Mouse (Mus musculus) kidney, adult 8-10 months (tissue): ENCODE measurements at regions not wholly inside any gene's neighbourhood (a gene's known extent, or its start where the extent isn't known, plus 50 kb on each side); places are given as distances from the start of the nearest gene placed in this dataset.

Experiments
- DNase-seq, 2 experiments: peaks; one replicate each; pipeline ENCODE4 v3.0.0; 2022

DNA sequence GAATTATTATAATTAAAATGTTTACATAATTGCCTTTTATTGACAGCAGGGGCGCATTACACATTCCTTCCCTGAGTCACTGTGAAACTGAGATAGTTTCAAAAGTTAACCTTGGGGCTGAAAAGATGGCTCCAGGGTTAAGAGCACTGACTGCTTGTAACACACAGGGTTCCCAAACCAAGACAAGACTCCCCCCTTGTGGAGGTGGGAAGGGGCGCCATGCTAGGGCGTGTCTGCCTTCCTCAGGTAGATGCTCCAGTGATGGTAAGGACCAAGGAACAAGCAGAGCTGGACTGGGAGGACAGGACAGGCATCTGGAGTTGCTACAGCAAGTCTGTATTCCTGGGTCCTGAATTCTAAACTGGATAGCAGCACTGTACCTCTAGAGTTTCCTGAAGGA is 351.9 kb downstream of the Tbc1d22a start:
- no peak for DNase-seq

DNA sequence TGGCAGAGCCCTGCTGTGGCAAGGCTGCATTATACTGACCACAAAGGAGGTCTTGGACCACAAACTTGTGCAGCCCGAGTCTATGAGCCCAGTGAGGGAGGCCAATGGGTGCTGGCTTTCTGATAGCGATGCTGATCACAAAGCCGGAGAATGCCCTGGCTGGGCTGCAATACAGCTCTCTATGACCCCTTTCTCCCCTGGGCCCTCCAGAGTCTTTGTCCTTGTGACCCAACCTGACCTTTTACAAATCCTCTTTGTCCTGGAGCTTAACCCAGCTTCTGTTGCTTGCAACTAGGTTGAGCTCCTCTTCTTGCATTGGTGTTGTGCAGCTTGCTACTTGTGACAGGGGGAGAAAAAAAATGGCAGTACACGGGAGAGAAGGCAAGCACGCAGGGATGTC is 360.1 kb downstream of the Tbc1d22a start:
- DNase-seq, result no peak

DNA sequence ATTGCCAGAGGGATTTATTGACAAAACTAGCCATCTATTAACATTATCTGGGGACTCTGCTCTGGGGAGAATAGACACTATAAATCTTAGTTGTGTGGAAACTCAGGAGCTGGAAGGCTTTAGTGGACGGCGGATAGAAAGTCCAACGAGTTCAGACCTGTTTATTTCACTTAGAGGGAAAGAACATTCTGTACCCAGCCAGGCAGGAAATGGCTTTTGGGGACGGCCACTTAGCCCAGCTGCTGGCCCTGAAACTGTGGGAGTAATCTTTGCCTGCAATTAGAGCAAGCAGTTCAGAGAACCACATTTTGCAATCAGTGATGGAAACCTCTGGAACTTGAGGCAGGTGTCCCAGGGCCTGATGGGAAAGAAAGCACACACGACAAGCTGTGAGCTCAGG is 362.4 kb downstream of the Tbc1d22a start:
- DNase-seq, result peak; percentile 10 to 20

DNA sequence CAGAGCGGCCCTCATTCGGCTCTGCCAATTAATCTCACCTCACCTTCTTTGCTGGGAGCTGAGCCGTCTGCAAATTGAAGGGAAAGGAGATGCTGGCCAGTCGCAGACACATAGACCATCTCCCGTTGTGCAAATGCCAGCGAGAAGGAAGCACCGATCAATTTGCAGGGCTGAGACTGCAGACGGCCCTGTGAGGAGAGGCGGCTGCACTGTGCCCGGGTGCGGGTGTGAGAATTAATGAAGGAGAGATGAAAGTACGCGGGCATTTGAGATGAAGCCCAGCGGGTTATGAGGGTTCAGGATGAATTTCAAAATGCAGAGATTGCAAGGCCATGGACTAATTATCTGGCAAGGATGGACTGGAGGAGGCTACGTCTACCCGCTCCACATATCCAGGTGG is 364.4 kb downstream of the Tbc1d22a start:
- DNase-seq, result no peak

DNA sequence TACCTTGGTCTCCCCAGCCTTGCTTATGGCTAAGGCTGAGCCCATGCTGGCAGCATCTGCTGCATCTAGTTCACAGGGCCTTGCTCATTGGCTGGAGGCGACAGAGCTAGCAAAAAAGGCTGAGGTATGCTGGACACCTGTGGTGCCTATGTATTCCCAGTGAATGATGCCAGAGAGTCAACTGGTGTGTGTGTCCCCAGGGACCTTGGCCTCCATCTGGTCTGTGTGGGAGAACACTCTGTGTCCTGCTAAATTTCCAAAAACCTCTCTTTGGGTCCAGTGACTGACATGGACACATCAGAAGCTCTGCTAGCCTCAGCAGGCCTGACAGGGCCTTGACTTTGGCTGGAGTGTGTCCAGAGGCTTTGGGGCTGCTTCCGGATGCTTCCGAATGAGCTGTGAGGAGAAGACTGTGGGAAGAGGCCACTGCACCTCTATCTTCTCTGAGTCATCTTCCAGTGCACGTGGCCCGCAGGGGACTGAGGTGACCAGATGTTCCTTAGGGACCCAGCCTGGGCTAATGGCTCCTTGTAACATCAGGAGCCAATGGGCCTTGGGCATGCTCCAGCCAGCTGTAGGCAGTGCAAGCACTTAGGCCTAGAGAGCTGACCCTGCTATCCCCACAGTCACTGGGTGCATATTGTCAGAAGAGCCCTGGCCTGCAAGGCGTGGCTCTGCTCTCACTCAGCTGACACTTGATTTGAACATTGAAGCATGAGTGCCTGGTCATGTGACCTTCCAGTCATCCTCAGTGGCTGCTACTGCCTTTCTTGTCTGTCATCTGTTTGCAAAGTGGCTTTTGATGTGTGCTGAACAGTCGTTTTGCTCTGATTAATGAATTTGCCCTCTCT is 368.2 kb downstream of the Tbc1d22a start:
- DNase-seq, result no peak

DNA sequence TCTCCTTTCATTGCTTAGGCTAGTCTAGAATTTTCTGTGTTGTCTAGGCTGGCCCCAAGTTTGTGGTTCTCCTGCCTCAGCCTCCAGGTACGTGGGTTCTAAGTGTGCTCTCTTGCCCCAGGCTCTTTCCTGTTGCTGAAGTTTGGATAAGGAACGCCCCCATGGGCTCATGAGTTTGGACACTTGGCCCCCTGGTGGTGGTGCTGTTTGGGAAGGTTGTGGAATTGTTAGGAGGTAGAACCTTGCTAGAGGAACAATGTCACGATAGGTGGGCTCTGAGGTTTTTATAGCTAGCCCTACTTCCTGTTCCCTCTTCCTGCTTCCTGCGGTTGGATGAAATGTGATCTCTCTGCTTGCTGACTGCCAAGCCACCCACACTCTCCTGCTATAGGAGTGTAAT is 371.5 kb downstream of the Tbc1d22a start:
- no peak for DNase-seq

DNA sequence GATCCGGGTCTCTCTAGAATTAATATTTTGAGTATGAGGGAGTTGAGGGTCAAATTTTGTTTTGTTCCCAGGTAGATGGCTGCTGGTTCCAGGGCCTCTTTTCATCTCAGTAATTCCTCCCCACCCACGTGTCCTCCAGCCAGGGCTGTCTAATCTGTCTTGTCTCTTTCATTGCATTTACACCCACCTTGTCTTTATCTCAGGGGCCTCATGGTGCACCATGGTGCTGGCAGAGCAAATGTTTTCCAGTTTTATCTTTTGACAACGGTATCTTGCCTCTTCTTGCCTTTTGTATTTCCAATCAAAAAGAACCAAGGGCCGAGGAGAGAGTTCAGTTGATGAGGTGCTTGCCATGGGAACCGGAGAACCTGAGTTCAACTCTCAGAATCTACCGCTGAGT is 372.9 kb downstream of the Tbc1d22a start:
- DNase-seq, result no peak

DNA sequence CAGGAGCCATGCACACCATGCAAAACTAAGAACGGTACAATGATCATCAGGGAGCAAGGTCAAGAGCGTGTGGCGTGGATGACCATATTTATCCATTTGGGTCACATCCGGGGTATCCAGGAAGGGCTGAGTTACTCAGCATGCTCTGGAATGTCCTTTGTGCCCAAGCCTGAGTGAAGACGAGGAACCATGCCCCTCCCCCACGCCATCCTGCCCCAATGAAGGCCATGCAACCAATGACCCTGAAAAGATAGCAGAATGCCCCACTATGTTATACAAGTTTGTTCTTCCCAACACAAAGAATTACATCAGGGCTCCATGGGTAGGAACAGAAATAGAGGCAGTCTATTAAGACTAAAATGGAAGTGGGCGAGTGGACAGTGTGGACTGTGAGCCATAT is 375.8 kb downstream of the Tbc1d22a start:
- DNase-seq, result no peak

DNA sequence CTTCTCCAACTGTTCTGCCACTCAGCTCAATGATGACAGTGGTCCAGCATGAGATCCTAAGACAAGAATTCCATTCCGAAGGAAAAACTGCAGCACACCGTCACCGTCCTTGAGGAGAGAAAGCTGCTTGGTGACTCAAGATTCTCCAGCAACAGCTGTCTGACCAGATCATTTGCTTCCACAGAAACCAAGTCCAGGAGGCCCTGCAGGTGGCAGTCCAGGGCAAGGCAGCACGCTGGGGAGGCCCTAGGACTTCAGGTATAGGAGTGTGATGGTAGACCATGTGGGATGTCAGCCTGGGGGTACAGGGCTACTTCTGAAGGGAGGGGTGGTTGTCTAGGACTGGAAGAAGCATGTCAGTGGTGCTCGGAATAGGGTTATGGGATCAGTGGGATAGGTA is 376.6 kb downstream of the Tbc1d22a start:
- no peak for DNase-seq

DNA sequence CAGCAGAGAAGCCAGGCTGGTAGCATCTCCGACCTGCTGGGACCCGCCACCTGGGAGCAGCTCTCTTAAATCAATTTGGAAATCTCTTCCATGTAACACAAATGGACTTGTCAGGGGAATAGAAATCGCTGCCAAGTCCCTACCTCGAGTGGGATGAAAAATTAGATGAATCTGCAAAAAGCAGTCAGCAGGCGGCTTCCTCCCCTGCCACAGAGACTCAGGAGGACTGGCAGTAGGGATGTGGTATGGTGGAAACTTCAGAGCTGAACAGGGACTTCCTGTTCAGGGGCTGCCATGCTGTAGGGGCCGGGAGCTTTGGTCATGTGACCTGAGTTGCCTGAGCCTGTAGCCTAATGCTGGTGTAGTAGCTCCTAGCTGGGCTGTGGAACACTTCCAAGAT is 379.1 kb downstream of the Tbc1d22a start:
- no peak for DNase-seq

DNA sequence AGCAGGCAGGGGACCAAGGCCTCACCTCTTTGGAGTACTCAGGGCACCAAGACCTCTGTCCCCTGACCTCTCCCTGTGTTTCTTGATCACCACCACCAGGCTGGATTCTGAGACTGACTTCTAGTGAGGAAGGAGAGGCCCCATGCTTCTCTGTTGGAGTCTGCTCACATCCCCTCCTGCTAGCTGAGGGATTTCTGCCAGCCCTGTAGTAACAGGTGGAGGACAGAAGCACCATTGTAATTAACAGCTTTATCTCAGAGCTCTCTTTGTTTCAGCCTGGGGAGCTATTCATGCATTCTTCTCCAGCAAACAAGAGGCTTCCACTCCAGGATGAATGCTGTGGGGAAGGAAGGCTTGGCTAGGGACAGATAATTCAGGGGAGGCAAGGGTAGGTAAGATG is 392.2 kb downstream of the Tbc1d22a start:
- no peak for DNase-seq

DNA sequence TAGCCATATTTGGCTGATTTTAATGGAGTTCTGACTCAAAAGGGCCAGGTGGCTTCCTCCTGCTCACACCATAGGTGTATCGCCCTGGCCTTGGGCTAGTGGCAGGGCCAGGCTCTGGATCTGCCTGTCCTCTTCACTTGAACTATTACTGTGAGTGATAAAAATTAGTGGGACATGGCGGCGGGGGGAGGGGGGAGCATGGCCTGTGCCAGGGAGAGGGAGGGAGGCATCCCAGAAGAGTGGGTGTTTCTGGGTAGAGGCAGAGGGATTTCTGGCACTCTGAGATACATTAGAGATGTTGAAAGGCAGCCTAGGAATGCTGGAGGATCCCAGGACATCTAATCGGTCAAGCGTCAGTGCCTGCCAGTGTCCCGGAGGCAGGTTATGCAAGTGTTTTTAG is 395.4 kb downstream of the Tbc1d22a start:
- no peak for DNase-seq

DNA sequence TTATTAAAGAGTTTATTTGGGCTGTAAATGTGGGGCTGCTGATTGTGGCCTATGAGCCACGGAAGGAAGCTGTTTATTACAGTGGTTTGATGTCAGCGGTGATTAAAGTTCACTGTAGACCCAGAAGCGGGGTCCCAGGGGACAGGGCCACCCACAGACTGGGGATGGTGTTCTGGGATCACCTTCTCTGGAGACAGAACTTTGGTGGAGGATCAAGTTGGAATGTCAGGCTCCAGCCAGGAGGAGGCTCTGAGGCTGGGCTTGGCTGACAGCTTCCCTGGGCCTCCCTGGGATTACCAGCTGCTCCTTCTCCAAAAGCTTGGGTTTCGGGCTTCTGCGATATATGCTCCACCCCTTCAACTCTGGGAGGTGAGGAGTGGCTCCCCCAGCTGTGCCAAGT is 417.1 kb downstream of the Tbc1d22a start:
- DNase-seq, result peak in 1 of 2 experiments; percentile 1

DNA sequence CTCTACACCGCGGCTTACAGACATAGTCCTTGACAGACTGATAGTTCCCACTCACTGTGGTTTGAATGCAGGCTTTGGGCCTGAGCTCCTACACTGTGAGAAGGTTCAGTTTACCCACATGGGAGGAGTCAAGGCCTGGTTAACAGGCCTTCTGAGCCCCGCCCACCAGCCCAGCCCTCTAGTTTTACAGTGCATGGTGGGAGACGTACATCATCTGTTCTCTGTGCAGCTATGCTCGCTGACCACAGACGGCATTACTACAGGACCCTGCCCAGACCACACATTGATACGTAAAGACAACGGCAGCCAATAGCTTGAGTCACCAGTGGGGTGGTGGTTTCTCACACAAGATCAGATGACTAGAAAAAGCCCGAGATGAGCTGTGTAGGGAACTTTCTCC is 431.0 kb downstream of the Tbc1d22a start:
- no peak for DNase-seq

DNA sequence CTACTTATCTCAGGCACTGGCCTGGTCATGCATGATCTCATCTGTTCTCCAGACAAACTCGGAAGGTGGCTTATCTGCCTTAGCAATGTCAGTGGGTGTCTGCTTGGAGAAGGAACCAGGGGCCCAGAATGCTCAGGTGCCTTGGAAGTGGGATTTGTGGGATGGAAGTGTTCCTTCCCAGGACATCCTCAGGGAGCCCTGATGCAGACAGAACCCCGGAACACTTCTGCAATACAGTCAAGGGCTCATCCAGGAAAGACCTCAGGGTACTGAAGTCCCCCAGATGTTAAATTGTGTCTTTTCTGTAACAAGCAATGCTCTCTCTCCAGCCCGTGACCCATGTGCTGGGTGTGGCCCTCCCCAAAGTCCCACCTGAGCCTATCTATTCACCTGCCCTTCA is 433.9 kb downstream of the Tbc1d22a start:
- no peak for DNase-seq

DNA sequence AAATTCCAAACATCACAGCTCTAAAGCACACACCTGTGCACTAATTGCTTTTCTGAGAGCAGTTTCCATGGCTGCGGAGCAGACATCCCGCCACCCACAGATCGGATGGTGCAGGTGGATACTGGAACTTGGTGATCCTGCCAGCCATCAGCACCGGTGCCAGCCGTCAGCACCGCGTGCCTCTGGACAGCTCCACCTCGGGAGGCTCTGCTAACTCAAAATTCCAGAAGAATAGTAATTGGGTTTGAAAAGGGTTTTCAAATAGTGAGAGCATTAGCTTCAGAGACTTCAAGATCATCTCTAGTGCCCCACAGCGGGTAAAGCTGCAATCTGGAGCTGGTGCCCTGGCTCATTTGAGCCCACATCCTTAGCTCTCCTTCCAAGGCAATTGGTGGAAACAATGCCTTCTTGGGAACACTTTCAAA is 458.8 kb downstream of the Tbc1d22a start:
- DNase-seq, result no peak

DNA sequence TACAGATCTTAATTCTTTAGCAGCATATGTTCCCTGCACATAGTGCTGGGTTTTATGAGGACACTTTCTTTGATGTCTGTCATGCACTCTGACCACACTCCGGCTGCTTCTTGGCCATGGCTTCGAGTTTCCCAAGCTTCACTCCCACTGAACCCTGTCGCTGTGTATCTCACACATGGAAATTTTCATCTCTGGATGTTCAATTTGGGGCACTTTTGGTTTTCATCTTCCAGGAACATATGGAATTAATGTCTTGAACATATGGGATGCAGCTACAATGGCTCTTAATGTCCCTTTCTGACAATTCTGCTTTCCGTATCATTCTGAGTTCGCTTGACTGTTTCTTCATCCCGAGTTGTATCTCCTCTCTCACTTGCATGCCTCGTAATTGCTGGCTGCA is 462.8 kb downstream of the Tbc1d22a start:
- no peak for DNase-seq

DNA sequence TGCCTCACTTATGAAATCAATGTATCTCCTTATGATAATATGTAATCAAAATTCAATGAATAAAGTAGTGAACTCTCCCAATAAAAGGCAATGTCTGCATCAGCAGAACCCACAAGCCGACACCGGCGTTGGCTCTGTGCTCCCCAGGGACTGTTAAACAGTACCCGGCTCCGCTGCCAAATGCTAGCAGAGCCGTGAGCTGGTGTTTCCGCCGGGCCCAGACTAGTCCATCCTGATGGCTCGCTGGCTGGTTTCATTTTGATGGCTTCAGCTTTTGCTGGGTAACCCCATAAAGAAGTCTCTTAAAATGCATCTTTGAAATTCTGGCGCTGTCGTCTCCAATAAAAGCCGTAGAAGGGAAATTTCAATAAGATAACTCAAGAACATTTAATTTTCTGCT is 468.8 kb downstream of the Tbc1d22a start:
- DNase-seq, result no peak

DNA sequence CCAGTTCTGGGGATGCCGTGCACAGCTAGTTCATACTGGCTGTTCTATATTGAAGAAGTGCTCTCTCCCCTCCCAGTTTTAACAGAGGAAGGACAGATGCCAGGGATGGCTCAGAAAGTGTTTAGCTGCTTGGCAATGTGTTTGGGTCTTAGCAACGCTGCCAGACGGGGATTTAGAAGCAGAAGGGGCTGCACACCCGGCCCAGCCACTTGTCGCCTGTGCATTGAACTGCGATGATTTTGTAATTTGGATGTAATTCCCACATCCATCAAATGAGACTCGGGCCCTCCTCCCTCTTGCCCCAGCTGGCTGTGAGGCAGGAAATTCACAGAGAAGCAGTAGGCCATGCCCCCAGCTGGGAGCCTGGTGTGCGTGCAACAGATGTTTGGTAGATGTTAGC is 475.4 kb downstream of the Tbc1d22a start:
- no peak for DNase-seq

DNA sequence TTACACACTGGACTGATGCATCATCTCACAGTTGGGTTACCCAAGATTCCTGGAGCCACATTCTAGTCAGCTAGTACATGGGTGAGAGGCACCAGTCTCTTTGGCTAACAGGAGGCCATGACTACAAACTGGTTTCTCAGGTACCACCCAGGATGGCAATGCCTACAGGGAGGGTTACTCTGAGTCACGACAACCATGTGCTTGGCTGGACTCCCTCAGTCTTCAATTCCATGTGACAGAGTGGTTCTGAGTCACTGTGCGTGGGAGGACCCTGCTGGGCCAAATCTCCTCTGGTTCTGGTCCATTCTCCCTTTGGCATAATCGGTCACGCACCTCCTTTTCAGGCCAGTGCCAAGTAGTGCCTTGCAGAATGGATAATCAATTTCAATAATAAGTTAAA is 482.5 kb downstream of the Tbc1d22a start:
- DNase-seq, result no peak

DNA sequence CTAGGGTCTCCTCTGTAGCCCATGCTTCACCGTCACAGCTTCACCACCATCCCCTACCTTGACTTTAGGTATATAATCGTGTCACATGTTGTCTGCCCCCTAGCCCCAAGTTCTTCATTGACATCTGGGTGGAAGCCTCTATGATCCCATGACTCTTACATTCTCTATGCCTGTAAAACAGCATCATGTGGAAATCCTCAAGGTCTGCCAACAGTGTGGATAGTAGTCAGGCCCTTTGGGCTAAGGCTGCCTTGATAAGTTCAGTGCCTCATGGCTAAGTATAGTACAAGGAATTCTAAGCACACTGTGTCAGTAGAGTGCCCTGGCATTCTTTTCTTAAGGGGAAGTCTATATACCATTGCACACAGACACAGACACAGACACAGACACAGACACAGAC is 496.2 kb downstream of the Tbc1d22a start:
- DNase-seq, result no peak

DNA sequence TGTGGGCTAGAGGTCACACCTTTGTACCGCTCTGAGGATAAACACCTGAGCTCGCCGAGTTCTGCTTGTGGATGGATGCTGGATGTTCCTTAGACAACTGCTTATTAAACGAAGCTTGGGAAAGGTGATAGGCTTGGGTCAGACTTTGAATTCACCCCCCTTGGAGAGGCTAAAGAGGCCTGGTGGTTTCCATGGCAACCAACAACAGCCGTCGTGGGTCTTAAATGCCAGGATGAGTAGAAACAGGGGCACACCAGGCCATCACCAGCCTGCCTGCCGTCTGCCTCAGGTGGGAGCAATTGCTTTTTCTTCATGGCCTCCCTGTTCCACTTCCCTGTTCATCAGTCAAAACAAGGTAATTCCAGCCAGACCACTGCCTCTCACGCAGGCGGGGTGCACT is 504.1 kb downstream of the Tbc1d22a start:
- no peak for DNase-seq

DNA sequence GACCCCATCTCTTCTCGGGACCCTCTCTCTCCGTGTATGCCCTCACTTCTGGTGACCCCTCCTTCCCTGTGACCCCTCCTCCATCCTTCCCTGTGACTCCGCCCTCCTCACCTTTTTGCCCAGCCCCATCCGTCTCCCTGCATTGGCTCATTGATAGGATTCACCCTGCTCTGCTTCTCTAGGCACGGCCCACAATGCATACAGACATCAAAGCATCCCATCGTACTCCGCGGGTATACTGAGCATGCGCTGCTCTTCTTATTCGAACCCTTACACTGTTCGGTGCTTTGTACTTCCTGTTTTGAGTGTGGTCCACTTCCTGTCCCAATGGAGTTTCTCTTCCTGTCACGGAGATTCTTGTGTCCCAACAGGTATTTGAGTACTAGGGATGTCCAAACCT is 504.8 kb downstream of the Tbc1d22a start:
- DNase-seq, result no peak

DNA sequence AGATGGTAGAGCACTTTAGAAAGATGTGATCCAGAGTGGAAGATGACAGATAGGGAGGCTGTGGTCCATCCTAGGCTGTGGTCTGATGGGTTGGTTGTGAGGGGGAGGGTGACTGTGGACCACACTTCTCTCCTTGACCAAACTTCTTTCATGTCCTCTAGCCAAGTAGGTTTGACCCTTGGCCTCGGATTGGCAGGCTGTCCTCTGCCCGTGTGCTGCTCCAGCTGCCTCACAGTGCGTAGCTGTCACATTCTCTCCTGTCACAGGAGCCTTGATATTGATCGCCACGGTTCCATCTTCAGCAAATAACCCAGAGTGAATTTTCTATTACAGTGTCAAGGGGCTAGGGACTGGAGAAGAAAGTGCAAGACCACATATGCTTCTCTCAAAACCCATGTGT is 506.9 kb downstream of the Tbc1d22a start:
- DNase-seq, result no peak

DNA sequence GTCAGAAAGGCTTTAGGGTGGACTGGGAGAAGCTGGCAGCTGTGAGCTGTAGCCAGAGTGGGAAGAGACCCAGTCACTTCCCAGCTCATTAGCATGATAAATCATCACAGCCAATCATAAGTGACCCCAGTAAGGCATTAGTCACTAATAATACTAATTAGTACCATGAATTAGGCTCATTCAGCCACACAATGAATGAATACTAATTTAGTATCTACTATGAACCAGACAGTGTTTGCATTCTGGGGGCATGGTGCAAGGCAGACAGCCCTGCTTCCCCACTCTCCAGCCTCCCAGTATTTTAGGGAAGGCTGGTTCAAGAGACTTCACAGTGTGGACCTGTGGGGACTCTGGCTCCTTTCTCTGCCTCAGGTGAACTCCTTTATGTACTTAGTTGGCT is 523.7 kb downstream of the Tbc1d22a start:
- DNase-seq, result no peak
